Mouse (Mus musculus) testis, adult 2 months (tissue): ENCODE data around the gene Trmt13.

Experiments used
- CTCF ChIP-seq: fragments of 200-500 bp; IDR thresholded peaks from 2 replicates; pipeline ENCODE4 v1.5.1; 2012; ENCODE audit warnings: low read depth, mild to moderate bottlenecking, inconsistent platforms, low read length, moderate library complexity; ENCODE audit not compliant: control insufficient read depth, insufficient read depth, insufficient replicate concordance
- POLR2A ChIP-seq: fragments of 200-500 bp; IDR thresholded peaks from 2 replicates; pipeline ENCODE4 v1.6.1; 2012; ENCODE audit warnings: low read depth, mild to moderate bottlenecking, inconsistent platforms, low read length, moderate library complexity; ENCODE audit not compliant: control insufficient read depth

DNA sequence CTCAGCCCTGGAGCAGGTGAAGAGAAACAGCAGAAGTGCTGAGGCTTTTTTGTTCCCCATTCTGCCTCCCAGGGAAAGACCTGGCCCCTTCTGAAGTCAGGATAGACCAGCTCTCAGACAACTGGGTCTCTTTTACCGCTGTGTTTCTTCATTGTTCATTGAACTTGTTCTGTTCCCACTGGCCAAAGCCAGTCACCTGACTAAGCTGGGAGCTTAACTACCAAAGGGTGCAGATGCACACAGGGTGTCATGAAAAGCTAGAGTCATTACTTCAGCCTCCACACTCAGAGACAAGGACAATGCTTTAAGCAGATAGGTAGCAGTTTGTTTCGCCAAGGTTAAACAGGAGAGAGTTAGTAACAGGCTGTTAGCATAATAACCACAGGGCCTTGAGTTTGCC is 72.3 kb downstream of the Trmt13 start:
- TF ChIP-seq CTCF (no peak), POLR2A (no peak)
